Comparison of ENCODE assay signal across 11 mouse cellular contexts in the genomic region with DNA sequence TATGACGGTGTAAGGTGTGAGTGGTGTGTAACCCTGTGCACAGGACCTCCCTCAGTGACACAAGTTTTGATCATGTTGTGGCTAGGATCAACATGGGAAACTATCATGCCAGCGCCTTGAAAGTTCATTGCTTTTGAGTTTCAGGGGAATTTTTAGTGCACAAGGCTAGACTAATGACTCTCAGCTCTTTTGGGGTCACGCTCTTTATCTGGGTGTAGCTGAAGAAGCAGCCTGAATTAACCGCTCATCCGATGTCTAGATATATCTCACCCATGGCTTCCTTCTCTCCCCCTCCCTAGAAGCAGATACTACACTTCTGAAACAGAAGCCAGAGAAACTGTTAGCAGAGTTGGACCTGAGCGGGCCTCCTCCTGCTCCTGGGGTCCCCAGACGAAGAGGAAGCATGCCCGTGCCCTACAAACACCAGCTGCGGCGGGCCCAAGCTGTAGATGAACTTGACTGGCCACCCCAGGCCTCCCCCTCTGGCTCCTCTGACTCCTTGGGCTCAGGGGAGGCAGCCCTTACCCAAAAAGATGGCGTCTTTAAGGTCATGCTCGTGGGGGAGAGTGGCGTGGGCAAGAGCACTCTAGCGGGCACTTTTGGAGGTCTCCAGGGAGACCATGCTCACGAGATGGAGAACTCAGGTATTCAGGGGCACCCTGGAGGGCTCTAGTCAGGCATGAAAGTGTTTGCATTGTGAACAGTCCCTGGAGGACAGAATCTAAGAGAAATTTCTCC. TPM values are rescaled to one million over a fixed set of nuclear protein-coding genes. Genes with fewer than 3 reads are reported as not detected.
DNase-seq lines count a peak whose midpoint lies in the region; ATAC-seq and TF ChIP-seq lines count a peak whose summit lies in the region.
"Had no signal": no experiment of that assay in that cellular context is flagged by ENCODE, and none has a peak within 500 bp of the region (broad histone marks: within the 10 kb centered on the region; RNA-seq: fewer than 3 reads in every experiment).

No protein-coding gene starts in this region.

- ATAC-seq in lung, postnatal 0 days = peak; percentile 29; the same call in 1 of the 2 replicates
- ATAC-seq in limb, embryonic 13.5 days (ENCODE audit: low FRiP score, low read depth) = no peak
- no peak for ATAC-seq in neural tube, embryonic 15.5 days (ENCODE audit: low FRiP score)
- ATAC-seq in erythroblast, adult 5-6 weeks (replicated peaks; ENCODE audit: low FRiP score, poor library complexity, severe bottlenecking) = no peak

- H3K36me3 ChIP-seq in lung, postnatal 0 days (ENCODE audit: insufficient read depth, low read length) = no peaks in the 10 kb centered on the region
- no peaks in the 10 kb centered on the region for H3K36me3 ChIP-seq in limb, embryonic 13.5 days
- no peaks in the 10 kb centered on the region for H3K36me3 ChIP-seq in neural tube, embryonic 15.5 days

- H3K27ac ChIP-seq in lung, postnatal 0 days (ENCODE audit: low read length) = no peak overlapping the region
- H3K27ac ChIP-seq in limb, embryonic 13.5 days = no peak overlapping the region
- peak overlapping the region; percentile 78; the same call in 1 of the 2 replicates for H3K27ac ChIP-seq in neural tube, embryonic 15.5 days (replicated peaks)

- H3K4me2 ChIP-seq in lung, postnatal 0 days (replicated peaks; ENCODE audit: low read depth, low read length) = no peak overlapping the region
- peak overlapping the region; percentile 89; the same call in 1 of the 2 replicates for H3K4me2 ChIP-seq in limb, embryonic 13.5 days (replicated peaks)
- peak overlapping the region; percentile 70 for H3K4me2 ChIP-seq in neural tube, embryonic 15.5 days

- no peaks in the 10 kb centered on the region for H3K9me3 ChIP-seq in lung, postnatal 0 days (ENCODE audit: low read length)
- no peaks in the 10 kb centered on the region for H3K9me3 ChIP-seq in limb, embryonic 13.5 days
- H3K9me3 ChIP-seq in neural tube, embryonic 15.5 days (replicated peaks) = no peaks in the 10 kb centered on the region

- peaks cover 11% of the 10 kb centered on the region; the same call in 1 of the 2 replicates for H3K4me1 ChIP-seq in lung, postnatal 0 days (ENCODE audit: insufficient read depth, low read depth, low read length)
- H3K4me1 ChIP-seq in limb, embryonic 13.5 days = peaks cover 23% of the 10 kb centered on the region
- peaks cover 51% of the 10 kb centered on the region for H3K4me1 ChIP-seq in neural tube, embryonic 15.5 days

- no peak overlapping the region for H3K4me3 ChIP-seq in lung, postnatal 0 days (ENCODE audit: low read depth, low read length)
- H3K4me3 ChIP-seq in limb, embryonic 13.5 days = no peak overlapping the region
- H3K4me3 ChIP-seq in neural tube, embryonic 15.5 days (replicated peaks) = peak overlapping the region; percentile 65

- H3K27me3 ChIP-seq in lung, postnatal 0 days (replicated peaks; ENCODE audit: insufficient read depth, low read length) = no peaks in the 10 kb centered on the region
- H3K27me3 ChIP-seq in limb, embryonic 13.5 days = peaks cover 48% of the 10 kb centered on the region
- H3K27me3 ChIP-seq in neural tube, embryonic 15.5 days (replicated peaks) = peaks cover 19% of the 10 kb centered on the region; the same call in 1 of the 2 replicates

- peak; percentile 39 for DNase-seq in cerebellum, adult 11-12 months
- no peak for DNase-seq in cerebellum, adult 11 months
- DNase-seq in lung, postnatal 0 days (ENCODE audit: low spot score) = no peak
- DNase-seq in lung, postnatal 36 days = no peak
- DNase-seq in urinary bladder, postnatal 25 days (ENCODE audit: low spot score) = no peak
- DNase-seq: lung, postnatal 4 days; spleen, adult 18-20 months had no signal

- TF ChIP-seq CTCF in lung, postnatal 0 days (IDR thresholded peaks at IDR 0.05) = no peak

- H3K9ac ChIP-seq in lung, postnatal 0 days (replicated peaks; ENCODE audit: low read depth) = no peak overlapping the region
- no peak overlapping the region for H3K9ac ChIP-seq in limb, embryonic 13.5 days
- H3K9ac ChIP-seq in neural tube, embryonic 15.5 days (replicated peaks) = peak overlapping the region; percentile 62

- WGBS in lung, postnatal 0 days = 66% methylated on average over 15 of the region's 15 CpGs
- 74% methylated on average over 15 of the region's 15 CpGs for WGBS in limb, embryonic 13.5 days
- 68% methylated on average over 15 of the region's 15 CpGs for WGBS in neural tube, embryonic 15.5 days

- TF ChIP-seq EP300 in lung, postnatal 0 days (IDR thresholded peaks at IDR 0.05) = no peak

RNA-seq across cellular contexts. Expression of a gene that starts 1.4 kb away (rescaled TPM):
- 11.9 and 16.0 TPM in 2 replicates for polyA plus RNA-seq in lung, postnatal 0 days (2015; fragmentation: Nextera tagmentation; extraction: Ambion mirVana)
- 2.8 and 3.2 TPM in 2 replicates for polyA plus RNA-seq in limb, embryonic 13.5 days (2015; fragmentation: Nextera tagmentation; extraction: Ambion mirVana)
- 32.3 and 44.0 TPM in 2 replicates for polyA plus RNA-seq in neural tube, embryonic 15.5 days (2015; fragmentation: Nextera tagmentation; extraction: Ambion mirVana)
- not detected in 2 replicates for total RNA-seq in erythroblast, adult 5-6 weeks (2015; ENCODE audit: low replicate concordance)
- not detected in 2 replicates for total RNA-seq in erythroblast, adult 5-6 weeks (2017; ENCODE audit: low replicate concordance)
- total RNA-seq: gastrocnemius, postnatal 4 days had no signal

RNA-seq across cellular contexts. Expression of a gene that starts 13.4 kb away (rescaled TPM):
- 92.5 and 96.5 TPM in 2 replicates for polyA plus RNA-seq in lung, postnatal 0 days (2015; fragmentation: Nextera tagmentation; extraction: Ambion mirVana)
- 31.0 and 34.4 TPM in 2 replicates for polyA plus RNA-seq in limb, embryonic 13.5 days (2015; fragmentation: Nextera tagmentation; extraction: Ambion mirVana)
- polyA plus RNA-seq in neural tube, embryonic 15.5 days (2015; fragmentation: Nextera tagmentation; extraction: Ambion mirVana) = 31.8 and 33.7 TPM in 2 replicates
- 6.7 and 10.9 TPM in 2 replicates for total RNA-seq in erythroblast, adult 5-6 weeks (2015; ENCODE audit: low replicate concordance)
- total RNA-seq in erythroblast, adult 5-6 weeks (2017; ENCODE audit: low replicate concordance) = 12.2 and 13.9 TPM in 2 replicates

RNA-seq across cellular contexts. Expression of a gene that starts 40.0 kb away (rescaled TPM):
- 21.2 and 24.3 TPM in 2 replicates for polyA plus RNA-seq in lung, postnatal 0 days (2015; fragmentation: Nextera tagmentation; extraction: Ambion mirVana)
- 86.1 and 93.1 TPM in 2 replicates for polyA plus RNA-seq in limb, embryonic 13.5 days (2015; fragmentation: Nextera tagmentation; extraction: Ambion mirVana)
- 92.3 and 93.9 TPM in 2 replicates for polyA plus RNA-seq in neural tube, embryonic 15.5 days (2015; fragmentation: Nextera tagmentation; extraction: Ambion mirVana)
- total RNA-seq in erythroblast, adult 5-6 weeks (2015; ENCODE audit: low replicate concordance) = 6.9 and 12.3 TPM in 2 replicates
- total RNA-seq in erythroblast, adult 5-6 weeks (2017; ENCODE audit: low replicate concordance) = 5.2 and 9.5 TPM in 2 replicates

RNA-seq across cellular contexts. Expression of a gene that starts 45.9 kb away (rescaled TPM):
- polyA plus RNA-seq in lung, postnatal 0 days (2015; fragmentation: Nextera tagmentation; extraction: Ambion mirVana) = 150 and 155 TPM in 2 replicates
- 198 and 204 TPM in 2 replicates for polyA plus RNA-seq in limb, embryonic 13.5 days (2015; fragmentation: Nextera tagmentation; extraction: Ambion mirVana)
- polyA plus RNA-seq in neural tube, embryonic 15.5 days (2015; fragmentation: Nextera tagmentation; extraction: Ambion mirVana) = 40.7 and 60.5 TPM in 2 replicates
- total RNA-seq in erythroblast, adult 5-6 weeks (2015; ENCODE audit: low replicate concordance) = 0.84 and 3.5 TPM in 2 replicates
- total RNA-seq in erythroblast, adult 5-6 weeks (2017; ENCODE audit: low replicate concordance) = 1.7 and 2.0 TPM in 2 replicates

RNA-seq across cellular contexts. Expression of a gene that starts 50.6 kb away (rescaled TPM):
- polyA plus RNA-seq in lung, postnatal 0 days (2015; fragmentation: Nextera tagmentation; extraction: Ambion mirVana) = 251 and 266 TPM in 2 replicates
- polyA plus RNA-seq in limb, embryonic 13.5 days (2015; fragmentation: Nextera tagmentation; extraction: Ambion mirVana) = 224 and 233 TPM in 2 replicates
- polyA plus RNA-seq in neural tube, embryonic 15.5 days (2015; fragmentation: Nextera tagmentation; extraction: Ambion mirVana) = 236 and 303 TPM in 2 replicates
- total RNA-seq in erythroblast, adult 5-6 weeks (2015; ENCODE audit: low replicate concordance) = 36.8 and 40.3 TPM in 2 replicates
- total RNA-seq in erythroblast, adult 5-6 weeks (2017; ENCODE audit: low replicate concordance) = 18.0 and 27.6 TPM in 2 replicates
